Mouse (Mus musculus): ENCODE data around the gene Klhl10. TPM values are rescaled to one million over a fixed set of nuclear protein-coding genes. Genes with fewer than 3 reads are reported as not detected.

Klhl10 gene
- polyA plus RNA-seq, 1 experiment from 2014 or later: 0.43 TPM

GRCm38 (mm10) chr11:100440691-100441522 is 810 bp upstream of the Klhl10 start:
- peak; percentile 93 for DNase-seq (ENCODE audit: low spot score)
- WGBS: 1% methylated on average over 47 of the region's 52 CpGs
- peak; percentile 98 for ATAC-seq

GRCm38 (mm10) chr11:100442625-100443024 is 908 bp downstream of the Klhl10 start:
- no peak overlapping the region for H3K27ac ChIP-seq (ENCODE audit: low read length)
- H3K9me3 ChIP-seq (ENCODE audit: low read length): no peaks in the 10 kb centered on the region
- WGBS: 80% methylated on average over 6 of the region's 6 CpGs
- TF ChIP-seq EP300 (IDR thresholded peaks at IDR 0.05) (no peak), CTCF (IDR thresholded peaks at IDR 0.05) (no peak)
- no peak for DNase-seq (ENCODE audit: low spot score)
- no peak overlapping the region for H3K4me3 ChIP-seq (ENCODE audit: low read depth, low read length)
- peaks cover 6% of the 10 kb centered on the region; the same call in 1 of the 2 replicates for H3K4me1 ChIP-seq (ENCODE audit: insufficient read depth, low read depth, low read length)
- no peak for ATAC-seq
- H3K4me2 ChIP-seq (replicated peaks; ENCODE audit: low read depth, low read length): no peak overlapping the region
- H3K9ac ChIP-seq (replicated peaks; ENCODE audit: low read depth): no peak overlapping the region
- H3K36me3 ChIP-seq (ENCODE audit: insufficient read depth, low read length): no peaks in the 10 kb centered on the region
- H3K27me3 ChIP-seq (replicated peaks; ENCODE audit: insufficient read depth, low read length): no peaks in the 10 kb centered on the region

More at GRCm38 (mm10) chr11:100440691-100441522, 810 bp upstream of the Klhl10 start:
- peak overlapping the region; percentile 84 for H3K4me3 ChIP-seq (ENCODE audit: low read depth, low read length)
- H3K27ac ChIP-seq (ENCODE audit: low read length): no peak overlapping the region
- peak overlapping the region; percentile 93 for H3K4me2 ChIP-seq (replicated peaks; ENCODE audit: low read depth, low read length)
- TF ChIP-seq EP300 (IDR thresholded peaks at IDR 0.05) (no peak), CTCF (IDR thresholded peaks at IDR 0.05) (no peak)
- no peaks in the 10 kb centered on the region for H3K9me3 ChIP-seq (ENCODE audit: low read length)
- no peaks in the 10 kb centered on the region for H3K27me3 ChIP-seq (replicated peaks; ENCODE audit: insufficient read depth, low read length)
- peaks cover 6% of the 10 kb centered on the region; the same call in 1 of the 2 replicates for H3K4me1 ChIP-seq (ENCODE audit: insufficient read depth, low read depth, low read length)
- H3K36me3 ChIP-seq (ENCODE audit: insufficient read depth, low read length): no peaks in the 10 kb centered on the region
- H3K9ac ChIP-seq (replicated peaks; ENCODE audit: low read depth): peak overlapping the region; percentile 64

DNA sequence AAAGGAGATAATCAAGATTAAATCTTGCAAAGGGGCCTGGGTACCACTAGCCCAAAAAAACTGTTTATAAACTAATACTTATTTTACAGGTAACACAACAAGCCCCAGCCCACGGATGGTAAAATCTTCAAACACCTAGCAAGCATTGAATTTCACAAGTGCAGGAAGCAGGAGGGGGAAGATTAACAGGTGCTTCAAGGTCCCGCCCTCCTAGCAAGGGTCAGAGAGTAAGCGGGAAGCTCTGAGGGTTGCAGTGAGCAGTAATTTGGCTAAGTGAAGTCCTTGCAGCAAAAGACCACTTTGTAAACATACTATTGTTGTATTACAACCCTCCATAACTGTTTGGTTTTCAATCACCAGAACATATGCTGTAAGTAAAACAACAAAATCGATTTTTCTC is 15.5 kb downstream of the Klhl10 start:
- Histone ChIP-seq H3K4me3 (ENCODE audit: low read depth, low read length) (no peak overlapping the region), H3K36me3 (ENCODE audit: insufficient read depth, low read length) (no peaks in the 10 kb centered on the region), H3K4me2 (replicated peaks; ENCODE audit: low read depth, low read length) (no peak overlapping the region), H3K27ac (ENCODE audit: low read length) (no peak overlapping the region), H3K9ac (replicated peaks; ENCODE audit: low read depth) (no peak overlapping the region), H3K27me3 (replicated peaks; ENCODE audit: insufficient read depth, low read length) (no peaks in the 10 kb centered on the region), H3K4me1 (ENCODE audit: insufficient read depth, low read depth, low read length) (no peaks in the 10 kb centered on the region), H3K9me3 (ENCODE audit: low read length) (no peaks in the 10 kb centered on the region)
- 53% methylated on average over 4 of the region's 4 CpGs for WGBS
- peak; percentile 84 for ATAC-seq
- DNase-seq (ENCODE audit: low spot score): peak; percentile 69
- TF ChIP-seq CTCF (IDR thresholded peaks at IDR 0.05): no peak
- TF ChIP-seq EP300 (IDR thresholded peaks at IDR 0.05): no peak

DNA sequence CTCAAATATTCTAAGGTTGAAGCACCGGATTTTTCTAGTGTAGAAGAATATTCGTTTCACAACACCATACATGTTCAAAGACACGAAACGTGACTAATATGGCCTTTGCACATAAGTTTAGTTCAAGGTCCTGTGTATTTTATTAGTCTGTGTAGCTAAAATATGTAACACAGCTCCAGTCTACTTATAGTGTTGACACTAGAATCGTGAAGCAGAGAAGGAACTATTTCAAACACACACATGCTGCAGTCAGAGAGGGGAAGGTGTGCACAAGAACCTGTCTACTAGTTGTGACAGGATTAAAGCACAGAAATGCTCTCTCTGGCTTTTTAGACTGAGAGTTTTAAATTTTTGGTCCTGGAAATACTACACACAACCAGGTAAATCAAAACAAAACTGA is 16.0 kb downstream of the Klhl10 start:
- no peaks in the 10 kb centered on the region for H3K36me3 ChIP-seq (ENCODE audit: insufficient read depth, low read length)
- H3K27ac ChIP-seq (ENCODE audit: low read length): no peak overlapping the region
- 57% methylated on average over 5 of the region's 5 CpGs for WGBS
- no peaks in the 10 kb centered on the region for H3K27me3 ChIP-seq (replicated peaks; ENCODE audit: insufficient read depth, low read length)
- ATAC-seq (peak; percentile 80), DNase-seq (ENCODE audit: low spot score) (peak; percentile 69)
- H3K4me2 ChIP-seq (replicated peaks; ENCODE audit: low read depth, low read length): no peak overlapping the region
- H3K9me3 ChIP-seq (ENCODE audit: low read length): no peaks in the 10 kb centered on the region
- H3K4me3 ChIP-seq (ENCODE audit: low read depth, low read length): no peak overlapping the region
- no peak overlapping the region for H3K9ac ChIP-seq (replicated peaks; ENCODE audit: low read depth)
- H3K4me1 ChIP-seq (ENCODE audit: insufficient read depth, low read depth, low read length): no peaks in the 10 kb centered on the region
- TF ChIP-seq EP300 (IDR thresholded peaks at IDR 0.05): no peak
- TF ChIP-seq CTCF (IDR thresholded peaks at IDR 0.05): no peak

GRCm38 (mm10) chr11:100462699-100463098 is 21.0 kb downstream of the Klhl10 start:
- ATAC-seq (no peak), DNase-seq (ENCODE audit: low spot score) (no peak)
- Histone ChIP-seq H3K9ac (replicated peaks; ENCODE audit: low read depth) (no peak overlapping the region), H3K27ac (ENCODE audit: low read length) (no peak overlapping the region), H3K27me3 (replicated peaks; ENCODE audit: insufficient read depth, low read length) (no peaks in the 10 kb centered on the region), H3K4me1 (ENCODE audit: insufficient read depth, low read depth, low read length) (no peaks in the 10 kb centered on the region), H3K36me3 (ENCODE audit: insufficient read depth, low read length) (peaks cover 8% of the 10 kb centered on the region; the same call in 1 of the 2 replicates), H3K4me3 (ENCODE audit: low read depth, low read length) (no peak overlapping the region), H3K9me3 (ENCODE audit: low read length) (no peaks in the 10 kb centered on the region), H3K4me2 (replicated peaks; ENCODE audit: low read depth, low read length) (no peak overlapping the region)
- 88% methylated on average over 10 of the region's 10 CpGs for WGBS
- no peak for TF ChIP-seq EP300 (IDR thresholded peaks at IDR 0.05)
- TF ChIP-seq CTCF (IDR thresholded peaks at IDR 0.05): no peak

- DNase-seq (ENCODE audit: low spot score) (no peak), ATAC-seq (no peak)
- no peak for TF ChIP-seq CTCF (IDR thresholded peaks at IDR 0.05)
- no peak for TF ChIP-seq EP300 (IDR thresholded peaks at IDR 0.05)
- Histone ChIP-seq H3K27ac (ENCODE audit: low read length) (no peak overlapping the region), H3K36me3 (ENCODE audit: insufficient read depth, low read length) (peaks cover 8% of the 10 kb centered on the region; the same call in 1 of the 2 replicates), H3K4me2 (replicated peaks; ENCODE audit: low read depth, low read length) (no peak overlapping the region), H3K4me3 (ENCODE audit: low read depth, low read length) (no peak overlapping the region), H3K4me1 (ENCODE audit: insufficient read depth, low read depth, low read length) (0 out of 2 replicates have a peak, but pooled peaks cover 2% of the 10 kb centered on the region), H3K9me3 (ENCODE audit: low read length) (no peaks in the 10 kb centered on the region), H3K27me3 (replicated peaks; ENCODE audit: insufficient read depth, low read length) (no peaks in the 10 kb centered on the region), H3K9ac (replicated peaks; ENCODE audit: low read depth) (no peak overlapping the region)
- 89% methylated on average over 1 of the region's 1 CpGs for WGBS
Measured at GRCm38 (mm10) chr11:100465229-100465792, 23.6 kb downstream of the Klhl10 start.
